Mouse (Mus musculus): ENCODE measurements around the gene Dach1.

The Dach1 gene

DNA sequence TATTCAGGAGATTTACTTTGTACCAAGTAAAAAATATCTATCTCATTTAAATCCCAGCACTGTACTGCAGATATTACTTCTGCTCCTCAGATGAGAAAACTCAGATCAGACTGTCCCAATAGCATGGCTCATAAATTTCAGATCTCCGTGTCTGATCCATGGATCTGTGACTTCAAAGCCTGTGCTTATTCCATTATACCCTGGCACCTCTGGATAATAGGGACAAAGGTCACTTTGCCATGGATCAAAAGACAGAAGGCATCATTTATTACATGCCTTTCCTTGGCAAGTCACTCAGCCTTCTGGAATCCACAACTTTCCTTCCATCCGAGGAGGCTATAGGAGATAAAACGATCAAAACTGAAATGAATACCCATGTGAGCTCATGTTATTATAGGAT is 132.4 kb downstream of the Dach1 start:
- DNase-seq (ENCODE audit: low spot score in 2 of 2) = no peak

DNA sequence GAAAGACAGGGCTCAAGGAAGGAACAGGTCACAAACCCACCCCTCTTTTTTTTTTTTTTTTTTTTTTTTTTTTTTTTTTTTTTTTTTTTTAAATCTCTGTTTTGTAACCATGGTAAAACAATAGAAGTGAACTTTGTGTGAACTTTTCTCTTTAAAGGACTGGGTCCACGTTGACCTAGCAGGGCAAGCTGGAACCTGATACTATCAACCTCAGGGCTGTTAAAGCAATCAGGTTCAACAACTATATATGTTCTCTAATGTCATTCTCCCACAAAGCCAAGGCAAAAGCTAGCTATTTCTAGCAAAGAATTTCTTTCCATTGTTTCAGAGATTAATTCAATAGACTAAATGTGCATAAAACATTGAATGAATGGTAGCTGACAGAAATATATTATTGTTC is 134.3 kb downstream of the Dach1 start:
- DNase-seq (ENCODE audit: low spot score in 2 of 2) = no peak

DNA sequence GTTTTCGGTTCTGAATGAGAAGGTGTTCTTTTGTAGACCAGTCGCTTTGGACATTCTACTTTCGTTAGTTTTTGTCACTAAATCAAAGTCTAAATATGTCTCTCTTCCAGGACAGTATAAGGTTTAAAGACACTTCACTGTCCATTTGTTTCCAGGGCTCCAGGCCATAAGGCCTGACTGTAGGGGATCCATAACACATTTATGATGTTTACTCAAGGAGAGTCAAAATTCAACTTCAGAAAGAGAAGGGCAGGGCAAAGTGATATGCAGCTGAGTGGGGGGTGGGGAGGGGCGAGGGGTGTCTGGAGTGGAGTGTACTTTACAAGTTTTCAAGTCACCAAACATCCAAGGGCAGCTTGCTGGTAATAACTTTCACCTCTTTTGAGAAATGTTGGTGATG is 146.0 kb downstream of the Dach1 start:
- DNase-seq (ENCODE audit: low spot score in 2 of 2) = no peak

DNA sequence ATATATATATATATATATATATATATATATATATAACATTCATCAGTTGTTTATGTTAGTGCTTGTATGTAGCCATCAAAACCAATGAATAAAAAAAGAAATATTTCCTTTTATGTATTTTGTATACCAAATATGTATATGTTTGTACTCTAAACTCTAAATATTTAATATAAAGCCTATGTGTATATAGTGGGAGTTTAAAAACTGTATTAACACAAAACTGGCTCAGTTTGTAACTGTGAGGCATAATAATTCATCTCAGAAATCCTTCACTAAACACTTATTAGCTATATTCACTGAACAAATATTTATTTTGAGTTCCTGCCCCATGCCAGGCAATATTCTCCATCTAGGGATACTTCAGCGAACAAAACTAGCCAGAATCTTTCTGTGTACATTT is 155.5 kb downstream of the Dach1 start:
- DNase-seq (ENCODE audit: low spot score in 2 of 2) = no peak

DNA sequence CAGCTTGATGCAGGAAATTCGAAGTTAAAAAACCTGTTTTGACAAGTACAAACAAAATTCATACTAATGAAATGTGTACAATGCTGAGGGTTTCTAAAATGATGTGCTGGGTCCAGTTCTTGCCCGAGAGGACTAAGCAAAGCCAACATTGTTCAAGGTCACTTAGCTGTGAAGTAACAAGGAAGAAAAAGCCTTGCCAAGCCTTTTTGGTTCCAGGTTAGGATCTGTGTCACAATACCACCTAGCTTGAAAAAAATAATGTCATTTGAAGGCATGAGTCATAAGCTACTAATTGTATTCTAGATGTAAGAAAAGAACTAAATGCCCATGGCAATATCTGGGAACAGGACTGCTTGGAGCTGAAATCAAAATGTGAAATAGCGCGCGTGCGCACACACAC is 161.1 kb downstream of the Dach1 start:
- no peak for DNase-seq (ENCODE audit: low spot score in 2 of 2)

DNA sequence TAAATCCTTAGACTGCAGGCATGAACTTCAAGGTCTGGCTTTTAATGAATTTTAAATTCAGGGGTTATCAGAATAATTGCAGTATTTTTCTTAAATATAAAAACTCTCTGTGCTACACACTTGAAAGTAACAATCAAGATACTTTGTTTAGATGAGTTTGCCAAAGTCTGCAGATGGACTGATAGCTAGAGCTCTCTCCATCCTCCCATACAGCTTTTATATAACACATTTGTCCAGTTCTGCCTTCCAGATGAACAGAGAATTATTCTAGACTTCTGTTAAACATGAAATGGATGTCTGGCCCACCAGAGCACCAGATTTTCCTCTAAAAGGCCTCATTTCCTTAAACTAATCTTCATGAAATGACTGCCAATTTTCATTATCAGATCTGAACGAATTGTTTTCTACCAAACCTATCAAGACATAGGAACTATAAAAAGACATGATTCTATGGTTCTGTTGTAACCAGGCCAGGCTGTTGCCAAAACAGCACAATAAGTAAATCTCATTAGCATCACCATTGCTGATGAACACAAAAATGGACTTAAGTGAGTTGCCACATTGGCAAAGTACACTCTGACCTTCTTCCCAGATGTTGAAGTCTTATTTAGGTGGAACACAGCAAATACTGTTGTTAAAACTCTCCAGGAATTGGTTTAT is 167.4 kb downstream of the Dach1 start:
- no peak for DNase-seq (ENCODE audit: low spot score in 2 of 2)

DNA sequence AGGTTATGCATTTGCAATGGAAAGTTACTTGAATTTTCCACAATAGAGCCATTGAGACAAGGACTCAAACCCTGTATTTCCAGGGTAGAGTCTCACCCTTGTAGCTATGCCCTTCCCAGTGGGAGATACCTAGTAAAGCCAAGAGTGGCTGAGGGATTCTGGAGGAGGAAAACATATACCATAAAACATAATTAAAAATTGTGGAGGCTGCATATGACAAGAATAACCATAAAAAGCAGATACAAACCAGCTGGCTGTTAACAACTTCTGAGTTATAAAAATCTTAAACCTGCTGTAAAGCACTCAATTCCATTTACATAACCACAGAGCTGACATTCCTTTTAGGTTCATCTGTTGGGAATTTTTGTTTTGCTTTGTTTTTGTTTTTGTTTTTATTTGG is 171.0 kb downstream of the Dach1 start:
- no peak for DNase-seq (ENCODE audit: low spot score in 2 of 2)

DNA sequence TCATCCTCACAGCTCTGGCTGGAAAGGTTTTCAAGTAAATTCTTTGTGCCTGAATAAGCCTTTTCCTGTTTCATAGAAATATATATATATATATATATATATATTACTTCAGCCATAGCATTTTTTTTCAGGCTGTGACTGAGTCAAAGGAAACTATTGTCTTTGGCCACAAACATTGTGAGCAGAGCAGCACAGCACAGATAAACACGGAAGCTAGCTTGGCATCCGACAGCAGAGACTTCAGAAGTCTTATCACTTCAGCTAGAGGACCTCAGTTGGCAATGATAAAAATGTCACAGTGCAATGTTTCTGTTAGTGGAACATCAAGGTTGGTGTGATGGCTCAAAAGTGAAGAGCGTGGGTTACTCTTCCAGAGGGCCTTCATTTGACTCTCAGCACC is 186.3 kb downstream of the Dach1 start:
- DNase-seq (ENCODE audit: low spot score in 2 of 2) = no peak

DNA sequence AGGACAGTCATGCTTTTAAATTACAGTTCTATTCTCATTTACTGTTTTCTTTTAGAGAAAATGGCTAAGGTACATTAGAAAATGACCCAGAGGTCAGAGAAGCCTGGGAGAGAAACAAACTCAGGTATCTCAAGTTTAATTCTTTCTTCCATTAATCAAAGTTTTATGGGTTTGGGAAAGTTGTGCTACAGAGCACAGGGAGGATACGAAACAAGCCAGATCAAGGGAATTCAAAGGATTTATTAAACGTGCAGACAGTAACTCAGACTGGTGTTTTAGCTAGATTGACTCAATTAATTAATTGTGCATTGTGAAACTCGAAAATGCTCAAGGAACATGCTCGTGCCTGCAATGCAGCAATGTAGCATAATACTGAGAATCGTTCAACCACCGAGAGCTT is 186.9 kb downstream of the Dach1 start:
- no peak for DNase-seq (ENCODE audit: low spot score in 2 of 2)

DNA sequence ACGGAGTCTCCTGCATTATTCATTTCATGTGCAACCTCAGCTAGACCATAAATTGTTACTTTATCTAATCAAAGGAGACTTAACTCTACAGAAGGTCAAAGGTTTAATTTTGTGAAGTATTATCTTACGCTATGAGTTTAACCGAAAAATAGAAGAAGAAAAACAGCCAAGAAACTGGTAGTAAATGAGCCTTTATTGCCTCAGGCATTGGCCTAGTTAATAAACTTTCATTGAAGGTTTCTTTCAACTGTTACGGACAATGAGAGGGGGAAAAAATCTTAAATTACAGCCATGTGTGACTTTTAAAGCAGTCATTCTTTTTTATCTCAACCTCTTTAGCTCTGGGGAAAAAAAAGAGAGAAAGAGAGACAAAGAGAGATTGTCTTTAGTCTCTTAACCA is 188.7 kb downstream of the Dach1 start:
- no peak for DNase-seq (ENCODE audit: low spot score in 2 of 2)

DNA sequence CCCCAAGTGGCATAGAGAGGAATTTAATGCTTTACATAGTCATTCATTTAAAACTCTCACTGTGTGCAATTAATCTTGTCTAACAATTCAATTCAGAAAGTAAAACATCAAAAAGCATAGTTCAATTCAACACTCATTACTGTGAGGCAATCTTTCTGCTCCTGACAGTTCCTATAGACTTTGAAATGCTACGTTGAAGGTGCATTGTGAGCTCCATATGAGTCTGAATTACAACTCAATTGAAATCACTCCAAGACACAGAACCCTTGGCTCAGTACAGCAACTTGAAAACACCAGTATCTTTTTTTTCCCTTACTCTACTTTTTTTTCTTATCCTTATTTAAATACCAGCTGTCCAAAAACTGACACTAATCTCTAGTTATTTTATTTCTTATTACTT is 193.5 kb downstream of the Dach1 start:
- no peak for DNase-seq (ENCODE audit: low spot score in 2 of 2)

DNA sequence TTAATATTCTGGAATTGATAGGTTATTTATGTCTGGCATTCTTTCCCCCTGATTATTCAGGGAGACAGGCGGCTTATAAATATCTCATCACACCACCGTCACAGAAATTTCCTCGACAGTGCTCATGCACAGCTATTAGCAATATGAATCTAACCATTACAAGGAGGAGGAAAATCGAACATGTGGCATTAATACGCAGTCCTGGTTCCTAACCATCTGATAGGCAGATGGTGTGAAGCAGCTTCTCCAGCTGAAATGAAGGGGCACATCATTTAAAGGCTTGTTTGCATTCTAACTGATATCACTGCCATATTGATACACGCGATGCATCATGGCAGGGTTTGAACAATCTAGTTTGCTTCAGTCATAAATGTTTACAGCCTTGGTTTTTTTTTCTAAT is 194.1 kb downstream of the Dach1 start:
- DNase-seq (ENCODE audit: low spot score in 2 of 2) = no peak

DNA sequence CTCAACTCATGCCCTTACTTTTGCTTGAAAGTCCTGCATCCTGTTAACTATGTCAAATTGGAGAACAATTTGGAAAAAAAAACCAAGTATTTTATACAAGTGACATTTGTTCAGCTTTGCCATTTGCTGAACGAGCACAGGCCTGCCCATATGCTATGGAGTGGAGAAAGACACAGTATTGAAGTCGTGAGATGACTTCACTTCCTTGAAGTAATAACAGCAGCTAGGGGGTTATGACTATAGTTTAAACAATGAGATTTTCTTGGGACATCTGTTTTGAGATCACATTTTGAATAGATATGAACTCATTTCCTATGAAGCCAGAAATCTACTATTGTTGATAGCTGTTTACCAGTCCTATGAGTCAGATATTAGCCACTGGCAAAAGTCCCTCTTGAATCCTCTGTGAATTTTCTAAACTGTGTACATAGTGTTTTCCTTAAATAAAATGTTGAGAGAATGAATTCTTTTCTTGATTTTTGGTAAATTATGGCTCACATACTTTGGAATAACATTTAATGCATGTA is 205.0 kb downstream of the Dach1 start:
- no peak for DNase-seq (ENCODE audit: low spot score in 2 of 2)

DNA sequence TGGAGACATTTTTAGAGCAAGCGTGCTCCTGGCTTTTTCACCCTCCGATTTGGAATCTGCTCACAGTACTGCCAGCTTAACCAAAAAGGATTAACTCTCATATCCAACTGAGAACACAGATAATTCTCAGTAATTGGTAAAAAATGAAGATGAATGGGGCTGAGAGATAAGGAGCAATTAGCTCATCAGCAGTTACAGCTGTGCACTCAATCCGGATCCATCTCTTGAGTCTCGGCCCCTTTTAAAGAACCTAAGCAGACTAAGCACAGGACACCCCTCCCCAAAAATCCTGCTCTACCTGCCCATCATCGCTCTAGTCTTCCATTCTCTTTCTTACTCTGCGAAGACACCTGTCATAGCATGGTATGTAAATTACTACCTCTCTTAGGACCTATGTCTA is 205.9 kb downstream of the Dach1 start:
- no peak for DNase-seq (ENCODE audit: low spot score in 2 of 2)

DNA sequence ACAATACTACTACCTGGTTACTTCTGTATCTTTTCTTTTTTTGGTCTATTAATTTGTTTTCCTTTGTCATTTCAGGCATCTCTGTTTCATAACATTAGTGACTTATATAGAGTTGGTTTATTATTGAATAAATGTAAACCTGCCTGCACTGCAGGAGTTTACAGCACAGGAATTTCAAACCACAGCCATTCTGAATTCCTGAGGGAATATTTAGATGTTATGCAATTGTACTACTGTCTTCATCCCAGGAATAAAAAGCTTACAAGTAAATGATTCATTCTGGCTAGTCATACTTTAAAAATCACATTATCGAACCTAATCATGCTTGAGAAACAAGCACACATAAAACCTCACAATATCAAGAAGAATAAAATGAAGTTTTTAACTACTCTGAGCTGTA is 213.2 kb downstream of the Dach1 start:
- DNase-seq (ENCODE audit: low spot score in 2 of 2) = no peak

DNA sequence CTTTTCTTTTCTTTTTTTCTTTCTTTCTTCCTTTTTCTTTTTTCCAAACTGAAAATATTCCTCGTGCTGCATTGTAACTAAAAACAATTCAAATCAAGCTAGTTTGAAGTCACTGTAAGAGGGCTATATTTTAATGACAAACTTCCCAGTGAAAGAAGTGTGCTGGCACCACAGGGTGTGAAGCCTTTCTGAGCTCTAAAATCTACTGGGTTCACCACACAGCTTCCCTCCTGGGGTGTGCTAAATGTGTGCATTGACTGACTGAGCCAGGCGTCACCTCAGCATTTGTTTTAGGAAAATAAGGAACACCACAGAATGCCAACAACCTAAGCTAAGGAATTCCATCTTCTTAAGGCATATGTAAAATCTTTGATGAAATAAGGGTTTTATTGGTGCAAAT is 224.1 kb downstream of the Dach1 start:
- no peak for DNase-seq (ENCODE audit: low spot score in 2 of 2)

DNA sequence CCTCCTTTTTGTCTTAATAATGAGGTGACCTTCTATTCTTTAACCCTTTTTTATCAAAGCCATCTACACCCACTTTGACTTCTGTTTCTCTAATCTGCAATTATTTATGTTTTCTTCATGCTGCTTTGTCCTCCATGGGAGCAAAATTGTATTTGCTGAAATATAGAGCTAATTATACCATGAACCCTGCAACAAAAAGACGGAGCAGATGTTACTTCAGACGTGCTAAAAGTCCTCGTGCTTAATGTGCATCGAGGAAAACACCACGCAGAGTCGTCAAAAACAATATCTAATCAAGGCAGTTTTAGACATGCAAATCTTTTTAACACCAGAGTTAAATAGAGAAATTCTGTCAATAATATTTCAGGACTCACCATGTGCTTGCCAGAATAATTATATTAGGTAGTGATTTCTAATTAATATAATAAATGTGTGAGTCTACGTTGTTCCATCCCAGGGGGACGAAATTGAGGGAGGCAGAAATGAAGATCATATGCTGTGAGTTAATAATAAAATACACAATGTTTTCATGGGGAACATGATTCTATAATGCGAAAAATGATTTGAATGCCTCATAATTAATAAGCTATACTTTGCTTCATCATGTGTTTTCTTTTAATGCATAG is 224.8 kb downstream of the Dach1 start:
- DNase-seq (ENCODE audit: low spot score in 2 of 2) = no peak

DNA sequence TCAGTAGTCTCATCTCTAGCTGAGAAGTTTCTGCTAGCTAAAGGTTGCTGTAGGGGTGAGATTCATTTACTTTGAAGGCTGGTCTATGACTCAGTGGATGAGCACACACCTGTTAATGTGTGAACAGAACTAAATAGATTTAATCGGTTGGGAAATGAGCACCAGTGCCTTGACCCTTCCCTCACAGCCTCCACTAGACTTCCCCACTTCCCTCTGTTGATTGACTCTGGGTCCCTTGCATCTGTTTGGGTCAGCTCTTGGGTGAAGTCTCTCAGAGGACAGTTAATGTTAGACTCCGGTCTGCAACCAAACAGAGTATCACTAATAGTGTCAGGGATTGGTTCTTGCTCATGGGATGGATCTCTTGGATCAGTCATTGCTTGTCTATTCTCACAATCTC is 227.2 kb downstream of the Dach1 start:
- no peak for DNase-seq (ENCODE audit: low spot score in 2 of 2)

DNA sequence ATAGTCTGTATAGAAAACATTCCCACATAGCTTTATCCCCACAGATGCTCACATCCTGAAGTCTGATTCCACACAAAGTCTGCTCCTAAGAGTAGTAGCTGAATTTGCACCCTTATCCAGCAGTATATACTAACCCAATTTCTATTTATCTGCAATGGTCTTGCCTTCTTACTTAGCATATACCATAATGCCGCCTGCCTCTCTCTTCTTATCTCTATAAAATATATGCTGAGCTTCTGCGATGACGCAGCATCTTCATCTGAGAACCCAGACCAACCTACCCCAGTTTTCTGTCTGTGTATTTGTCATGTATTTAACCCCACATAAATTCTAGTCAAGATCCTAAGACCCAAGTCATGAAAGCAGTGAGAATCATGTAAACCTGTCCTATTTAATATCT is 272.9 kb downstream of the Dach1 start:
- DNase-seq (ENCODE audit: low spot score in 2 of 2) = no peak

DNA sequence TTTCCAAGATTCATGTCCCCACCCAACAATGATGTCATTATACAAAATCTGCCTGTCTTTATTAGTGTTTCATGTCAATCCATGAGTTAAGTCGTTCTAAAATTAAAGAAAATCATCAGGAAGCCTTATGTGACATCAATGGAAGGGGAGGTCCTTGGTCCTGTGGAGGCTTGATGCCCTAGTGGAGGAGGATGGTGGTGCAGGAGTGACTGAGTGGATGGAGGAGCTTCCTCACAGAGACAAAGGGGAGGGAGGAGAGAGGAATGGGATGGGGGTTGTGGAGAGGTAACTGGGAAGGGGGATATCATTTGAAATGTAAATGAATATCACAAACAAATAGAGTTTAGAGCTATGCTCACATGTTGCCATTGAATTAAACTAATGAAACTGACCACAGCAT is 287.6 kb downstream of the Dach1 start:
- no peak for DNase-seq (ENCODE audit: low spot score in 2 of 2)

DNA sequence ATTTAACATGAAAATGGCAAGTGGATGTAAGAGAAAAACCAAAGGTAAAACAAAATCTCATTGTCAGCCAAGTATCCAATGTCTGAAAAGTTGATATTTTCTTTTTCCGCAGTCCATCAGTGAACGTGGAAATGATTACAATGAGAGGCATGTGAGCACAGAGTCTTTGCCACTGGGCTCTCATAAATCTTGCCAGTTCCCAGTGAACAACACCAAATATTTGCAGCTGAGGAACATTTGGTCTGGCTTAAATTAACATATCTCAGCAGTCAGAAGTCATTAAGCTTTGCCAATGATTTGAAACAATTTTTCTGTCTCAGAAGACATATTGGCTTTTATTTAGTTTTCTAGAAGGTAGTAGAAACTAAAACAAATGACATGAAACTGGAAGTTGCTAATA is 298.6 kb downstream of the Dach1 start:
- DNase-seq (ENCODE audit: low spot score in 2 of 2) = no peak

DNA sequence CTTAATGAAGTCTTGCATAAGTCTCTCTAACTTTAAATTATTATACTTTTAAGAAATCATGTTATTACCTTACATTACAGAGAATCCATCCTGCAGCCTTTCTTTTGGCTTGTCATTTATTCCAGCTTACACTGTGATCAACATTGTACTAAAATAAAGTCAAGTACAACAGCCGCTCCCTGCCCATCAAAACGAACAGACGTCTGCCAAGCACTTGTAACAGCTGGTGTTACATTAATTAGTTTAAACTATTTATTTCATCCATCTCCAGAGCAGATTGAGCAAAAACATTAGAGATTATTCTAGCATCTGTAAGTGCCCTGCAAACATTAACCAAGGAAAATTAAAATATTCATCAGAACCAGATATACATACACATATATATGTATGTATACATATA is 311.2 kb downstream of the Dach1 start:
- DNase-seq (ENCODE audit: low spot score in 2 of 2) = no peak

DNA sequence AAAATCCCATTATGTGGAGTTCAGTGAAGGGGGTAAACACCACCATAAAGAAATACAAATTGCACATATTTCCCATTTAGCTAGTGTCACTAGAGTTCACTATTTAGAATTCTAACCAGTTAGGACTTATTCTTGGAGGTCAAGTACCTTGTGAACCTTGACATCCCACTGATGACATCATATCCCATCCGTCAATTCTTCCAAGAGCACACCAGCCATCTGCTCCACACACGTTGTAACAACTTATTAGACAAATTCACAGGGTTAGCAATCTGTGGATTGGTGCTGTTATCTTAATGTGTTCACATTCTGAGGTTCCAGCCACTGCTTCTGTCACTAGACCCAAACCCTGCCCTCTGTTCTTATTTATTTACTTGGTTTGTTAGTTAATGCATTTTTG is 312.3 kb downstream of the Dach1 start:
- no peak for DNase-seq (ENCODE audit: low spot score in 2 of 2)

DNA sequence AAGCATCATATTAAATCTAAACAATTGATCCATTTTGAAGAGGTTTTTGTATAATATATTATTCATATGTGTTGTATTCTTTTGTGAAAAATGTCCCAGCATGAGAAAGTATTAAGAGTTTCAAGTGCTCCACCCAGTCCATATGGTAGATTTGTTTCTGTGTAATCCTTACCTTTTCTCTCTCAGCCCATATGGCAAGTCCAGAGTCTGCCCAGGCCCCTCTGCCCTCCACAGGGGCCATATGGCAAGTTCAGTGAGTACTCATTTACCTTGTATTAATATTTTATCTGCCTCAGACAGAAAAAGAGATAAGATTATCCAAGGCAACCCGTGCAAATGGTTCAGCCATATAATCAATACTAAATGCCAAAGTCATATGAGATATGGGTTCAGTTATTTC is 314.2 kb downstream of the Dach1 start:
- no peak for DNase-seq (ENCODE audit: low spot score in 2 of 2)
